Mouse (Mus musculus) left cerebral cortex, adult 2 months (tissue): ENCODE measurements around the gene Pus10. TPM values are rescaled to one million over a fixed set of nuclear protein-coding genes. Genes with fewer than 3 reads are reported as not detected.
"Not testable (repeated sequence)": the region's sequence is repeated elsewhere in the genome, so short reads cannot be mapped to it uniquely, and the experiment has no call there.

Experiments used
- DNase-seq, 2 experiments: peaks; one replicate each; pipeline ENCODE4 v3.0.0; 2021 to 2022; ENCODE audit warnings: low spot score in 2 of 2, mixed read lengths in 1 of 2; ENCODE audit errors: extremely low spot score in 1 of 2
- H3K27ac ChIP-seq: fragments of 200-600 bp; 2 replicates; pipeline ENCODE4 v1.8.1; 2022
- H3K4me3 ChIP-seq: fragments of 200-600 bp; 2 replicates; pipeline ENCODE4 v1.8.1; 2022
- CTCF ChIP-seq: fragments of 200-600 bp; IDR thresholded peaks from 2 replicates; pipeline ENCODE4 v1.8.1; 2022; ENCODE audit warnings: antibody characterized with exemption, mild to moderate bottlenecking, moderate library complexity
- intact Hi-C: fragments of 180-260 bp; cut with DNase I; formaldehyde crosslinking; loops from one replicate; pipeline ENCODE4 v1.15.1; 2025
- total RNA-seq, 2 experiments: library from RNA; stranded (reverse); gene quantifications; 2 replicates each; pipeline ENCODE4 v1.2.3; 2021

Gene Pus10
- total RNA-seq, 2 experiments from 2014 or later, result 16.6 to 19.4 TPM

DNA sequence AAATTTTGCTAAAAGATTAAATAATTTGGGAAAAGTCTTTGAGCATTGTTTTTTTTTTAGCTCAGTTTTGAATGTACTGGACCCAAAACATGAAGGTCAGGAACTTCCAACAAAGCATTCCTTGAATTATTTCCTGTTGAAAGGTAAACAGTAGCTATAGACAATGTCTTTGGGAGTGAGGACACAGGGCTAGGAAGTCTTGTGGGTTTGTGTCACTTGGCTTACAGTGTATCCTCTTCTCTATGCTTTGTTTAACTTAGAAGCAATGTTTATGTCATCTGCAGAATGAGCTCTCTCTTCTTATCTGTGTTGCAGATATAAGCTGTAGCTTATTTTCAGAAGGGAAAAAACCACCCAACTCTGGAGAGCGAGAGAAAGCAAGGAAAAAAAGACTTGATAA is 67.4 kb downstream of the Pus10 start:
- TF ChIP-seq CTCF, result no peak
- DNase-seq, result no peak
- intact Hi-C loops, result no loop called here
- Histone ChIP-seq H3K27ac (no peak overlapping the region), H3K4me3 (no peak overlapping the region)

DNA sequence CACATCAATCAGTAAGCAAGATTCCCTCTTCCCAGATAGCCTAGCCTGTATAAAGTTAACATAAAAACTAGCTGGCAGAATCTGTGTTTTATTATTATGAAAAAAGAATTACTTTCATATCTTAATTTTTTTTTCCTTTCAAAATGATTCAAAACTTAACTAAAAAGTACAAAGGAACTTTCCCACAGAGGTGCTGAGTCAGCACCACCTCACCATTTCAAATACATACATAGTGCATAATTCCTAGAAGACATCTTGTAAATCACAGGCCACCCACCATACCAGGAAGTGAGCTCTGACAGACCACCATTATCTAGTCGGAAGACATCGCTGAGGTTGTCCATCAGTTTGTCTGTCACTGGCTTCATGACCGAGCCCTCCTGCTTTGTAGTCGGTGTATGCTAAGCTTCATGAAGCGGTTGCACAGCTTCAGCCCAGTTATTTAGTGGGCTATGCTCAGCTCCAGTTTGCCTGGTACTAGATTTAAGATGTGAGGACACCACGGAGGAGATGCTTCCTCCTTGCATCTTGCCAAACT is 69.3 kb downstream of the Pus10 start:
- no peak for DNase-seq
- Histone ChIP-seq H3K27ac (no peak overlapping the region), H3K4me3 (no peak overlapping the region)
- no peak for TF ChIP-seq CTCF
- intact Hi-C loops, result no loop called here

DNA sequence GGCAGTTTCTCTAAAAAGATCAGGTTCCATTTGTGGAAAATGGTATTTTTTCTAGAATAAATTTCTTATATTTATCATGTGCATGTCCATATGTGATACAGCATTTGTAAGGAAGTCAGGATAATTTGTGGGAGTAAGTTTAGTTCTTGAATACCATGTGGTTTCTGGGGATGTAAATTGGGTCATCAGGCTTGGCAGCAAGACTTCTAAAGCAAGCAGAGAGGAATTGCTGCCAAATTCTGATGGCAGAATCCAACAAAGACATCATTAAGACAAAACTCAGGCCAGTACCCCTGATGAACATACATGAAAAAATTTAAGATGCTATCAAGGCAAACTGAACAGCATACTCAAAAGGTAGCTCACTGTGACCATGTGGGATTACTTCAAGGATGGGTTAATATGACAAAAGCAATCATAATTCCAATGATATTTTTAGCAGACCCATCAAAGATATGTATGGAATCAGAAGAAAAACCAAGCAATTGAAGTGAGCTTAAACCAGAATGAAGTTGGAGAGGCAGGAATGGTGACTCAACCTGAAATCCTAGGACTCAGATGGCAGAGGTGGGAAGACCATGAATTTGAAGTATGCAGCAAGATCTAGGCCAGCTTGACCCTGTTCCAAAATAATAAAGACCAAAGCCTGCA is 70.5 kb downstream of the Pus10 start:
- no peak overlapping the region for H3K27ac ChIP-seq
- DNase-seq, result no peak
- intact Hi-C loops, result no loop called here
- H3K4me3 ChIP-seq, result no peak overlapping the region
- no peak for TF ChIP-seq CTCF

DNA sequence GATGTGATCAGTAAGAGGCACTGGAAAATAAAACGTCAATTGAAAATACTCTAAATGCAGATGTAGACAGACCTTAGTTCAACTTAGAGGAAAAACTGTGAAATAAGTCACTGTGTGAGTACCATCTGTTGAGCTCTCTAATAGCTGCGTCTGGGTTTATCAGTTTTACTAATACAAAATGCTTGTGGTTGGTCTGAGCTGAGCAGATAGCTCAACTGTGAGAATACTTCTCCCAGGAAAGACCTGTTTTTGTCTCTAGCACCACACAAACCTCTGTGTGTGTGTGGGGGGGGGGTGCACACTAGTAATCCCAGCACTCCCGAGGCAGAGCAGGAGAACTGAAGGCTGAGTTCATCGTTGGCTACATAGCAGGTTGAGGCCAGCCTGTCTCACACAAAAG is 75.4 kb downstream of the Pus10 start:
- TF ChIP-seq CTCF, result no peak
- DNase-seq, result no peak
- intact Hi-C loops, result no loop called here

DNA sequence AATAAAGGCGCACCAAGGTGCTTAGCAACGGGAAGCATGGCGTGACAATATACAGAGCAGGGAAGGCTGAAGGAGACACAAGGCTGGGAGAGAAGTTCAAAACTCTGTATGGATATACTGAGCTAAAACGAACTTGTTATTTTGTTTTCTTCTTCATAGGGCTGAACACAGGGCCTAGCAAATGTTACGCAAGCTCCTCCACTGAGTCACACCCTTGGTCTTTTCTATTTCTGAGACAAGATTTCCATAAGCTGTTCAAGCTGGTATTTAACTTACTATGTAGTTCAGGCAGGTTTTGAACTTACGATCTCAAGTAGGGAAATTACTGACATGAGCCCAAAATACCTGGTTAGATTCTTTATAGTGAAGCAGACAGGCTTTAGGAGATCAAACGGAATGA is 75.9 kb downstream of the Pus10 start:
- no peak for DNase-seq
- H3K4me3 ChIP-seq, result no peak overlapping the region
- H3K27ac ChIP-seq, result no peak overlapping the region
- intact Hi-C loops, result no loop called here
- no peak for TF ChIP-seq CTCF

More for the DNA sequence above, 75.4 kb downstream of the Pus10 start:
- H3K27ac ChIP-seq, result no peak overlapping the region
- H3K4me3 ChIP-seq, result no peak overlapping the region

DNA sequence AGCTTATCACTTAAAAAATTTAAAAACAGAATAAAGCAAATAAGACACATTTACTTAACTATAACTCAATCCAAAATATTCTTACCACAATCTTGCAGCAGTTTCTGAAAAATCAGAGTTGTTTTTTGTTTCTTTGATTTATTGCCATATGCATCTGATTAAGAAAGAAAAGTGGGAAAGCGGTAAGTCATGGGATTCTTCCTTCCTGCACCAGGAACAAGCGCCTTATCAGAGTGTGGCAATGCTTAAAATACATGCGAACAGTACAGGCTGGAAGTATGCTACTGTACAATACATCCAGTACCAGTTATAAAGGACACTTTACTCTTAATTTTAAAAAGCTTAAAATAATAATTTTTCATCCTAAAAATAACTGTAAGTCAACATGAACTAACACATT is 78.9 kb downstream of the Pus10 start:
- intact Hi-C loops, result no loop called here
- Histone ChIP-seq H3K27ac (no peak overlapping the region), H3K4me3 (no peak overlapping the region)
- no peak for TF ChIP-seq CTCF
- no peak for DNase-seq

DNA sequence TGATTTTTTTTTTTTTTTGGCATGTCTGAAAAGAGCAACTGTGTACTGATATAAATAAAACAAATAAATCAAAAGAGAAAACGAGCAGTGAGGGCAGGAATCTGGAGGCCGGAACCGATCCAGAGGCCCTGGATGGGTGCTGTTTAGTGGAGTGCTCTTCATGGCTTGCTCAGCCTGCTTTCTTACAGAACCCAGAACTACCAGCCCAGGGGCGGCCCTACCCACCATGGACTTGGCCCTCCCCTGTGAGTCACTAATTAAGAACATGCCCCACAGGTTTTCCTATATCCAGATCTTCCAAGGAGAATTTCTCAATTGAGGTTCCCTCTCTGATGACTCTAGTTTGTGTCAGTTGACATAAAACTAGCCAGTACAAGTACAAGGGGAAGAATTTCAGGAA is 80.6 kb downstream of the Pus10 start:
- H3K27ac ChIP-seq, result no peak overlapping the region
- intact Hi-C loops, result no loop called here
- no peak overlapping the region for H3K4me3 ChIP-seq
- TF ChIP-seq CTCF, result no peak
- no peak for DNase-seq

DNA sequence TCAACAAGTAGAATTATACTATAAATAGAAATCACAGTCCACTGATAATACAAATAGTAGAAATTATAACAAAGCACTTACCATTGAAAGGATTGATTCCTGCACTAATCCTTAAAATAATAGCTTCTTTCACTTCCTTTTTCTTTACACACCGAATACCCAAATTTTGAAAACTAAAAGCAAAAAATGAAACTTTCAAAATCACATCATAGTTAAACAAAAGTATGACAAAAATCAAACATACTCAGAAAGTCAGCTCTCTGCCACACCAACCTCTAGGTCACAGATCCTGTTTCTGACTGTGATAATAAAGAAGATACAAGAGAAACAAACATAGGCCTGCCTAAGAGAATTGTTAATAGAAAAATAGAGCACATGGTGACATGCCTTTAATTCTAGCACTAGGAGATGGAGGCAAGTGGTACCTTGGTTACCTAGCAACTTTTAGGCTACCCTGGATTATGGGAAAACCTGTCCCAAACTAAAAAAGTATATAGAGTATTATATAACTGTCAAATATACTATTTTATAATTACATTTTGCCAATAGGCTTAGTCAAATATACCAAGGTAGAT is 87.7 kb downstream of the Pus10 start:
- H3K4me3 ChIP-seq, result no peak overlapping the region
- intact Hi-C loops, result no loop called here
- no peak for DNase-seq
- no peak overlapping the region for H3K27ac ChIP-seq
- TF ChIP-seq CTCF, result no peak

DNA sequence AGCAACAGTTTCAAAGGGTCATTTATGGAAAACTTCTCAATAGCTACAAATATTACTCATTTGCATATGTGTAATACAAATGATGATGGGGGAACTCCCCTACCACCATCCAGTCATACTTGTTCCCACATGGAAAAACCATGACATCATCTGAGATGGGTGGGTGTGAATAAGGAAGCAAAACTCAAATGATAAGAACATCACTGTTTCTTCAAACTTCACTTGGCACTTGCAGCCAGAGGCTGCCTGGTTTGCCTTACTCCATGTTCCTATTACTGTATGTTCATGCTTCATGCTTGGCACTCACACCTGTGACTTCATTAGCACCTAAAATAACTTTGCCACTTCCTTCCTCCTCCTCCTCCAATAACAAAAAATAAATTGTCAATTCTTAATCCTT is 88.9 kb downstream of the Pus10 start:
- DNase-seq, result no peak
- no peak overlapping the region for H3K27ac ChIP-seq
- TF ChIP-seq CTCF, result no peak
- H3K4me3 ChIP-seq, result no peak overlapping the region
- intact Hi-C loops, result no loop called here

DNA sequence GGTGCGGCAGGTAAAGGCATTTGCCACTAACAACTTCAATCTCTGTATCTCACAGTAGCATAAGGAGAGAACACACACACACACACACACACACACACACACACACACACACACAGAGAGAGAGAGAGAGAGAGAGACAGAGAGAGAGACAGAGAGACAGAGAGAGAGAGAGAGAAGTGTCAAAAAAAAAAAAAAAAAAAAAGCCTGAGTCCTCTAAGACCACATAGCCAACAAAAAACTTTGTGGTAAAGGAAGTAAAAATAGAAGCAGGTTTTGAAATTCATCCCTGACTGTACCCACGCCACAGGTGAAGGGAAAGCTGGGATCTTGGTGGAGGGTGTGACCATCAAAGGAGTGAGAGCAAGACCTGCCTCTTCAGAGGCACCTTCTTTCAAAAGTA is 92.7 kb downstream of the Pus10 start:
- intact Hi-C loops, result no loop called here
- TF ChIP-seq CTCF, result no peak
- Histone ChIP-seq H3K27ac (no peak overlapping the region), H3K4me3 (no peak overlapping the region)
- DNase-seq, result no peak

DNA sequence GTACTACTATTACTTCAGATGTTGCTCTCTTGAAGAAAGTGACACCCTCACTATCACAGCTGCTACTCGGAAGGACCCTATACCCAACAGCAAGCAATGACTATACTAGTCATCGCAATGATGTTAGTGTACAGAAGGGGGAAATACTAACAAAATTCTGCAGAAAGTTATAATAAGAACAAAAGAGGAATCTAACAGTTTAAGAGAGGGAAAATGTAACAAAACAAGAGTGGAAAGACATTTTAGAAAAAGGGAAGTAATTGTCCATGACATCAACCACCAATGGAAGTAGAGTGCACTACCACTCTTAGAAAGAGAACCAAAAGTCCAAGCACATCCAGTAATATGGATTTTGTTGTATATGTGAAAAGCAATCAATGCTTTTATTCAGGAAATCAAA is 97.2 kb downstream of the Pus10 start:
- Histone ChIP-seq H3K4me3 (no peak overlapping the region), H3K27ac (no peak overlapping the region)

DNA sequence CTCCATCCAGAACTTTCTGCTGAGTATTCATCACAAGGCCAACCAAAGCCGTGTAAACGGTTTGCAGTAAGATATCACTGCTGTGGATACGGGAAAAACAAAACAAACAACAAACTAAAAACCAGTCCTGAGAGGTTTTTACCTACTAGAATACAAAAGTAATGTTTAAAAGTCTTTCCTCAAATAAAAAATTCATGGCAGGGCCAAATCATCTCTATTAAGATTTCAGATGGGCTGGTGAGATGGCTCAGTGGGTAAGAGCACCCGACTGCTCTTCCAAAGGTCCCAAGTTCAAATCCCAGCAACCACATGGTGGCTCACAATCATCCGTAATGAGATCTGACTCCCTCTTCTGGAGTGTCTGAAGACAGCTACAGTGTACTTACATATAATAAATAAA is 101.9 kb downstream of the Pus10 start:
- H3K4me3 ChIP-seq, intact Hi-C loops, H3K27ac ChIP-seq, DNase-seq: not testable (repeated sequence)

More for the DNA sequence above, 97.2 kb downstream of the Pus10 start:
- intact Hi-C loops, result no loop called here
- no peak for DNase-seq
- no peak for TF ChIP-seq CTCF

DNA sequence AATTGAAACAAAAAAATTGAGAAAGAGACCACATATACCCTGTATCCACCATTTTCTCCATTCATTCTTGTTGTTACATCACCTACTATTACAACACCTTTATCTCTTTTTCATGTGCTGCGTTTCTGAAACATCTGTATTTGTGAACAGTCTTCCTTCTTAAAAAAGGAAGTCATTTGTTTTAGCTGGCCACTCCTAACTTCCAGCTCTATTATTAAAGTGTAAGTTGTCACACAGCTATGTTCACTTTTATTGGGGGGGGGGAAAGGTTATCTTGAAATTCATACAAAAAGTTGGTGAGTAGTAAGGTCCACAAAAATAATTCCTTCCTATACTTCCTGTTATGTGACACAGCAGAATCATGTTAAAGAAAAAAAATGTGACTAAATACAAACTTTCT is 102.5 kb downstream of the Pus10 start:
- H3K4me3 ChIP-seq, result no peak overlapping the region
- intact Hi-C loops, result no loop called here
- DNase-seq, result no peak
- H3K27ac ChIP-seq, result no peak overlapping the region
- no peak for TF ChIP-seq CTCF
